Mouse (Mus musculus) 416B (cell line): ENCODE data around the gene Aktip.

Experiments
- DNase-seq: peaks from one replicate; pipeline ENCODE4 v3.0.0; 2011; ENCODE audit warnings: low read depth

Aktip gene

DNA sequence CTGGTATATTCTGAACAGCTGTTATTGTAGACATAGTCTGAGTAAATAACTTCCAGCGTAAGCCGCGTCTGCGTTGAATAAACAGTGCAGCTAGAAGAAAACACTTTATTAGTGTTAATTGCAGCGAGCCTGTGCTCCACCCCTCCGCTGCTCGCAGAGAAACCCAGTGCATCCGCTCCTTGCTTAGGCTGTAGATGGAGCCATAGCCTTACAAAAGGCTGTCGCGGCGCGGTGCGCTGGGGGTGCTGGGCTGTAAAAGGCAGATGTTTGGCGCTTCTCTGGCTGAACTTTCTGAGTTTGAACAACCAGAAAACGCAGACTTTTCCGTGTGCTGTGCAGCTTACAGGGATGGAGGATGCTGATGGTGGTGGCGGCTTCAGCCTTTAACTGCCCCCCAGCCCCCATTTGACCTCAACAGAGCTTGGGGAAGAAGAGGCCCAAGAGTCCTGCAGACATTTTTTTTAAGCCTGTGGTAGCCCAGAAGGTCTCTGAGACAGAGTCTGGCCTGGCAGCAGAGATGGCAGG lies 8.9 kb downstream of the Aktip start:
- DNase-seq = peak; percentile 54

DNA sequence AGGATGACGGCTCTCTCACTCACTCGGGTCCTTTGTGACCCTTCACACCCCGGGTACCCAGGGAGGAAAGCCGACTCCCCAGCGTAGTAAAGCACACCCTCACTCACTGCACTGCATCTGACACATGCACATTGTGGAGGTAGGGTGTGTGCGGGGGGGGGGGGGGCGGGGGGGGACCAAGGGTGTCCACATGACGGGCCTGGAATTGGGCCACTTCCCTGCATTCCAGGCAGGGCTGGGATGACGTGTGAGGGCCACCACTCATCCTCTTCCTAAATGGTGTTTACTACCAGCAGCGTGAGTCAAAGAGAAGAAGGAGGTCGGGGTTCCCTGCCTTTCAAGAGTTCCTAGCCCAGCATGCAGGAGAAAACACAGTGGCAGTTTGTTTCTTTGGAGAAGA lies 11.6 kb downstream of the Aktip start:
- DNase-seq = no peak

DNA sequence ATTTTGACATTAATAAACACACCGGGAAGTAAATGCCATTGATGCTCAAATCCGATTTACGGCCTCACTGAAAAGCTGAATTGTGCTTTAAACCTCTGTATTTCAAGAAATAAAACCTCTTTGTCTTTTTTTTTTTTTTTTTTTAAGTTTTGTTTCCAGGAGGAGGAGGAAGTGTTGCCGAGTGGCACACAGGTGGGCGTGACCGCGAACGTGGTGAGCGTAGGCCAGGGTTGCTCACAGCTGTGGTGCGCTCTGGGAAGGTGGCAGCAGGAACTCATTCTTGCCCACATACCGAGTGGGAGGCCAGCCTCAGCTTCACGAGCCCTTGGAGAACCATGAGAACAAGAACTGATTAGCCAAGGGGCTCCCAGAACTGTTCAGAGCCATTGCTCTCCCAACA lies 13.4 kb downstream of the Aktip start:
- DNase-seq = no peak

DNA sequence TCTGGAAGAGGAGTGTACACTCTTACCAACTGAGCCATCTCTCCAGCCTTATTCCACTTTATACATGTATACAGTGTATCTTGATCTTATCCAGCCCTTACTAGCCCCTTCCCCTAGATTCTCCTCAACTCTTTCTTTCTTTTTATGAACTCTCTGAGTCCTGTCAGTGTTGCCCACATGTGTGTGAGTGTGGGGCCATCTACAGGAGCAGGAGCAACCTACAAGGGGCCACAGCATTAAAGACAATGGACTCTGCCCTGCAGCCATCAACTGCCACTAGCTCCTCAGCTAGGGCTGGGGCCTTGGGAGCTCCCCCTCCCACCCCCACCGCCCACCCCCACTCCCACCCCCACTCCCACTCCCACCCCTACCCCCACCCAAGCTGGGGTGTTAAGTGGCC lies 22.1 kb downstream of the Aktip start:
- no peak for DNase-seq

DNA sequence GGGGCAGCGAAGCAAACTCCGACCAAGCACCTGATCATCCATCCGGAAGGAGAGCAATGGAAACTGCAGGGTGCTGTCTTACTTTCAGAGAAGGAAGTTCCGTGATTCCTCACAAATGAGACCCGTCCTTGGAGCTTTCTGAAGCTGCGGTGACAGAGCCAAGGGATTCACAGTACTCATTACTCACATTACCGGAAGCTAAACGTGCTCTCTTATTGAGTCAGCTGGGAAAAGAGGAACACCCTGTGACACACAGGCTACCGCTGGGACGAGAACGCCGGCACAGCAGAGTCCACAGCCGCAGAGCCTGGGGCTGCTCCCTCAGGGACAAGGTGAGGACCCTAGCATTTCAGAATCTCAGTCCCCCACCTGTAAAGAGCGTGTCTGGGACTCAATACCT lies 23.6 kb downstream of the Aktip start:
- DNase-seq = no peak

DNA sequence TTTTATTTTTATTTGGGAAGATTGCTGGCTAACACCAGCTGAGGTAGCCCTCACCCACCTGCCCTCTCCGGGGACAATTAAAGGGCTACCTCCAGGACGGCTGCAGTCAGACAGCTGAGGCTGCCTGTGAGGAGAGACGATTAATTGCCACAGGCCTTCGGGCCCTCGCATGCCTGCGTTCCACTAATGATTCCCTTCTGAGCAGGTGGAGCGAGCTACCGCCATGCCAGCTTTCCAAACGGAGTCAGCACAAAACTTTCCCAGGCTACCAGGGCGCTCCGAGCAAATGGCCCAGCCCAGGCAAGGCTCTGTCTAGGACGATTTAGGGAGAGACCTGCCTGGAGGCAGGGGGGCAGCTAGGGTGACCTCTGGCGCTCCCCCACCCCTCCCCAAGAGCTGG lies 28.2 kb downstream of the Aktip start:
- no peak for DNase-seq

DNA sequence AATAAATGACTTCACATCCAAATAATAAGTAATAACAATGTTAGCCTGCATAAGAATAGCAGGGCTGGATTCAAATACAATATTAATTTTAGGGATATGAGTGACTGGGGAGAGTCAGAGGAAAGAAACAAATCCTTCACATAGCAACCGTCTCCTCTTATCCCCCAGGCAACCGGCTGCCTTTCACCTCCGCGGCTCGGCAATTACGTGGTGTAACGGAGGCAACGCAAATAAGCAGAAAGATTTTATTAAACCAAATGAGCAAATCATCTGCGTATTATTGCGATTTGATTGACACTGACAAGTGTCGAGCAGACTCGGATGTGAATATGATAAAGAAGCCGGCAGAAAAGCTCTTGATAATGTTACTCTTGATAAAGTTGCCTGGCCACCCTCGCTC lies 28.9 kb downstream of the Aktip start:
- DNase-seq = no peak

DNA sequence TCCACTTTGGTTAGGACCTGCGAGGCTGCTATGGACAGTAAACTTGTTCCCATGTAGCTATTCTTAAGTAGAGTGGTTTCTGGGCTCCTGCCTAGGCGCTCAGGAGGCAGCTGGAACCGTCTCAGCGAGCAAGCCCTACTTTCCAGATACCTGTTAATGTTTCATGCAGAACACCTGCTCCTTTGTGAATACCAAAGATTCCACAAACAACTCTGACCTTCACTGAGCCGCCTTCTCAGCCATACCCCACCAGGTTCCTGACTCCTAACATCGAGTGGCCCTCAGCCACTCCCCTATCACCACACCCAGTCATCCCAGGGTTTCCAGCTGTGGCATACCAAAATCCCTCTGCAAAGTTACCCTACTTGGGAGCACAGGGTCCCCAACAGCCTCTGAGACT lies 29.6 kb downstream of the Aktip start:
- no peak for DNase-seq

DNA sequence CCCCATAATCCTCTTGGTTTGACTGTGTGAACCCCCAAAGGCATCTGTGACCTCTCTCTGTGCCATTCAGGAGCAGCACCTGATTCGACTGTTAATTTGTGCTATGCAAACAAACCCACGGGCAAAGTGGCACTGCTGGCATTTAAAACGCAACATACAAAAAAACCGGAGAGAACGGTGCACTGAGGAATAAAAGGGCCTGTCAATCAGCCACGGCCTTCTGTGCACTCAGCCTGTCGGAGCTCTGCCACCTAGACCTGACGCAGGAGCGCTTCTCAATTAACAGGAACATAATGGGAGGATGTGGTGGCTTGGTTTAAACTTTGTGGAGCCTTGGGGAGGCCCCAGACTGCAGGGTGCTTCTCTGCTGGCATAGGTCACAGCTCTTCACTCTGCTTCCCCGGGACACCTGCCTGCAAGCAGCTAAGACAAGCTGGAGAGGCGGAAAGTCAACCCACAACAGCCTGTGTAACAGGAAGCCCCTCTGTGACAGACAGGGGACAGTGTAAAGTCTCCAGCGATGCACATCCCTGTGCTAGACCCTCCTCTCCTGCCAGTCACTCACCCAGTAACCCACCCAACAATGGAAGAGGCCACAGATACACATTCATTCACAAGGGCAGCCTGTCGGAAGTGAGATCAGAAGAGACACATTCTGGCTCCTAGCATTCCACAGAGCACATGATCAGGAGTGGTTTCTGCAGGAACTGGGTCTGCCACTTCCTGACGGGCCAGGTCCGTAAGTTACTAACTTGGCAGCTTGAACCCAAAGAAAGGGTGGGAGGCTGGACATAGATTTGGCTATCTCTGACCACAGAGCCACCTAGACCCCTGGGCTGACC lies 39.6 kb downstream of the Aktip start:
- DNase-seq = peak; percentile 50

DNA sequence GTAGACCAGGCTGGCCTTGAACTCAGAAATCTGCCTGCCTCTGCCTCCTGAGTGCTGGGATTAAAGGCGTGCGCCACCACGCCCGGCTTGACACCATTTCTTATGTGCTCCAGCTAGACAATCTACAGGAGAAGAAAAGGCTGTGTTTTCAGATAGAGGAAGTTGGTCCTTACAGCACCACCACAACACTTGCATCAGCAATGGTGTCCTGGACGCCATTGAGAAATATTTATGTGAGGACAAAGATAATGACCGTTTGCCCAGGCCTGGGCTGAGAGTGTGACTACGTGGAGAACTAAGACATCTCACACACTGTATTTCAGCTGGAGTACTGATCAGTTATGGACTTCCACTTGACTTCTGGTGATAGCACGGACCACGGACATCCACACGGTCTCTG lies 41.2 kb downstream of the Aktip start:
- DNase-seq = peak; percentile 51

DNA sequence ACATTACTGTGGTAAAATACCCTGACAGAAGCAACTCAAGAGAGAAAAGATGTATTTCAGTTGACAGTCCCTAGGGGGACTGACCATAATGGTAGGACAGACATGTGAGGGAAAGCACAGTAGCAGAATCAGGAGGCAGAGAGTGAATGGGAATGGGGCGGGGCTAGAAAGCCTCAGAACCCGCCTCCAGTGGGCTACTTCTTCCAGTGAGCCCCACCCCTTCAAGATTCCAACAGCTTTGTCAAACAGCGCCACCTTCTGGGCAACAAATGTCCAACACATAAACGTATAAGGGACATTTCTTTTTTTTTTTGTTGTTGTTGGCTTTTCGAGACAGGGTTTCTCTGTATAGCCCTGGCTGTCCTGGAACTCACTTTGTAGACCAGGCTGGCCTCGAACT lies 45.2 kb downstream of the Aktip start:
- peak; percentile 84 for DNase-seq

DNA sequence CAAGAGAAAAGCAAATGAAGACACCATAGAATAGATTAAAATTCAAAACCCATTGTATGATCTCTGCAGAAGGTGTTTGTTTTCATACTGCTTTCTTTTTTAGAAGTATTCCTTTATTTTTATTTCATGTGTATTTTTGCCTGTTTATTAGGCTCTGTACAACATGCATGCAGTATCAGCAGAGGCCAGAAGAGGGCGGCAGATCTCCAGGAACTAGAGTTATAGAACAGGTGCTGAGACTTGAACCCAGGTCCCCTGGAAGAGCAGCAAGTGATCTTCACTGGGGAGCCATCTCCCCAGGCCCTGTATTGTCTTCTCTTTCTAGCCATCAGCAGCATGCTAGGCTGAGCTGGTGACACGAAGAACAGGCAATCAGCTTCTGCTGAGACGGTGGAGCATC lies 45.9 kb downstream of the Aktip start:
- DNase-seq = no peak

DNA sequence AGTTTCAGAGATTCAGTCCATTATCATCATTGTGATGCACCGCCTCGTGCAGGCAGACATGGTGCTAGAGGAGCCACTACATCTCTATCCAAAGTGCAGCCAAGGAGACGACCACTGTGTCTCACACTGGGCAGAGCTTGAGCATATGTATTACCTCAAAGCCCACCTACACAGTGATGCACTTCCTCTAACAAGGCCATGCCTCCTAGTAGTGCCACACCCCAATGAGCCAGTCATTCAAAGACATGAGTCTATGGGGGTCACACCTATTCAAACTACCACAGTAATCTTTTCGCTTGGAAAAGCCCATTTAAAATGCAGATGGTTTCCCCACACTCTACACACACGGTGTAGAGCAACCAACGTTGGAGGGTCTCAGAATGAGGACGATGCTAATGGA lies 48.2 kb downstream of the Aktip start:
- DNase-seq = no peak

DNA sequence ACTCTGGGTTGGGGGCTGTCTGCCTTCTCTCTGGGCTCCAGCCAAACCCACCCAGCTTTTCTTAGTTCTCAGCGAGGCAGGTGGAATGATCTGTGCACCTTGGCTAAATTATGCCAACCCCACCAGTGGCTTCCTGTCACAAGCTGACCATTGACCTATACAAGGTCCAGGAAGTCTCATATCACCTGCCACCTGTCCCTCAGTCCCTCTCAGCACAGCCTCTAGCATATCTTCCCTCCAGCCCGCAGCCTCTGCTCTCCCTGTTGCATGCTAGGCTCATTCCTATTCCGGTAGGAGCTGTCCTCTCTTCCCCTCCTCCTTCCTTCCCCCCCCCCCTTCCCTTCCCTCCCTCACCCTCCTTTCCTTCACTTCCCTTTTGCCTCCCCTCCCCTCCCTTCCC lies 50.5 kb downstream of the Aktip start:
- DNase-seq = no peak

DNA sequence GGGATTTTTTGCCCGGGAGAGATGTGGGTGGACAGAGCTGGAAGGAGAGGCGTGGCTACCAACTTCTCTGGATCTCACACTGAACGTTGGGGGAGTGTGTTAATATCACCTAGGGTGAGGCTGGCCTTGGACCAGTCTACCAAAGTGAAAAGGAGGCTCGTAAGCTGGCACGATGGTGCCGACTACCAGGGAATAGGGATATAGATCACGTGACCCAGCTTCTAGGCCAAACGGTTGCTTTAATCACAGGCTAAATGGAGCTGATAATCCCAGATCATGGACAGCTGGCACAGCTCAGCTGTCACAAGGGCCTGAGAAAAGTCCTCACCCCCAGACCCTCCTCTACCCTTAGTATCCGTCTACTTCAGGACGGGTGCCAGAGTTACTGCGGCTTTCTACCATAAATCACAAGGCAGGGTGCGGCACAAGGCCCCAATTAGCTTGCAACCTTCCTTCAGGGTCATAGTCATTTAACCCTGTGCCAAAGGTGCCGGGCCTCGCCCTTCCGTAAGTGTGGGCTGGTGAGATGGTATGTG lies 51.1 kb downstream of the Aktip start:
- DNase-seq = peak; percentile 47

DNA sequence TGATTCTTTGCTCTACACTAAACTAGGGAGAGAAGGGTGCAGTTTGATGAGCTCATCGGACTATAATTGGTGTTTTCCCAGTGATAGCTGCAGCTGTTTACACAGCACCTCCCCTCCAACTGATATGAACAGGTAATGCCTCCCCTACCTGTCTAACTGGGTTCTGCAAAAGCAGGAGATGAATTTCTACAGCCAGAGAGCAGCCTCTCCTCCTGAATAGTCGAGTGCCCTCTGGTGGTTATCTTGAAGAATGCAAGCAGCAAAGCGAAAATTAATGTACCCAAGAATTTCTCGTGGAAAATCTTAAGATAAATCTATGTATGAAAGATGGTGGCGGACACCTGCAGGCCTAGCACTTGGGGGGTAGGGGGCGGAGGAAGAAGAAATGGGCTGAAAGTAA lies 52.1 kb downstream of the Aktip start:
- DNase-seq = peak; percentile 70

DNA sequence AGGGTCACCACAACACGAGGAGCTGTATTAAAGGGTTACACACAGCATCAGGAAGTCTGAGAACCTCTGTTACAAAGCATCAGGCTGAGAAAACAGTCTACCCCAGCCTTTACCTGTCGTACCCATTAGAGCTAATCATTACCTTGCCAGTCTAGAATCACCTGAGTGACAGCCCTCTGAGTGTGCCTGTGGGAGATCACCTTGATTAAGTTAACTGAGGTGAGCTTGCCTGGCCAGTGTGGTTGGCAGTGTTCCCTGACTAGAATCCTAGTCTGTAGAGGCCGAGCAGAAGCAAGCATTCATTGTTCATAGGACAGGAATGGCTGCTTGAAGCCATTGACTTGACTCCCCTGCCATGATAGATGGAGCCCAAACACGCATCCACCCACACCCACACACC lies 58.9 kb downstream of the Aktip start:
- no peak for DNase-seq

DNA sequence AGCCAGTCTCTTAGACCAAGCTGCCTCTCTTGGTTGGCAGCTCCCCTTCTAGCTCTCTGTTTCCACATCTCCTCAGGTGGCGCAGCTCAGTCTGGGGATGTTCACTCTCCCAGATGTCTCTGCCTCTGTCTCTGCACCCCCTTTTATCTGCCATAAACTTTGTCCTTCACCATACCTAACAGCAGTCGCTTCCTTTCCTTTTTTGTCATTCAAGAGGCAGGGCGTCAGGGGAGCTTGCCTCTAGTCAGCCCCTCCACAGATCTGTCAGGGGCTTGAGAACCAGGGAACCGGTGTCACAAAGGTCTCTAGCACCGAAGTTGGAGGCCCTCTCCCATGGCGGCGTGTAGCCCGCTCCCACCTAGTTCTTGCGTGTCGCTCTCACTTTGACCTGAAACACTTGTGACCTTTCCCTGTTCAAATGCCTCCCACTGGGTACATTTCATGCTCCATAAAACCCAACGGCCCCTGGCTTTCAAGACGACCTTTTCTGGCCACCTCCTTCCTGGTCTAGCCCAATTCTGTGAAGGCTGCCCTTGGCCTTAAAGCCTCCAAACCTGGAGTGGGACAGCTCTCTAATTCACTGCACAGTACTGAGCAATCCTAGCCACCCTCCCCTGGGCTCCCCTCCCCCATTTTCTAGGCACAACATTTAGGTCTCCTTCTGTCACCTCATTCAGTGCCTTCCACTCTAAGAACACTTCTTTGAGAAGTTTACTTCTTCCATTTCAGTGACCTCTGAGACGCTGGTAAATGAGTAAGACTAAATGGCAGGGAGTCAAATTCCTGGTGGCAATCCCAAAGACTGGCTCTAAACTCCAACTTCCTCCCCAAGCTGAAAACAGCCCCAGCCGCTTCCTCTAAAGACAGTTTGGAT lies 64.2 kb downstream of the Aktip start:
- DNase-seq = no peak

DNA sequence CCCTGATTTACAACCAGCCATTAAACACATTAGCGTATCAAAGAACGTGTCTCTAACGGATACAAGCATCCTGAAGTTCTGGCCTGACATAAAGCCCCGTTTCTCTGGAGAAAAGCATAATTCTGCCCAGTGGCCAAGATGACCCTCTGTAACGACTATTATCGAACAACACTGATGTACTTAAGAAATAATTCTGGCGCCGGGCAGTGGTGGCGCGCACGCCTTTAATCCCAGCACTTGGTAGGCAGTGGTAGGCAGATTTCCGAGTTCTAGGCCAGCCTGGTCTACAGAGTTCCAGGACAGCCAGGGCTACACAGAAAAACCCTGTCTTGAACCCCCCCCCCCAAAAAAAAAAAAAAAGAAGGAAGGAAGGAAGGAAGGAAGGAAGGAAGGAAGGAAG lies 65.1 kb downstream of the Aktip start:
- no peak for DNase-seq

DNA sequence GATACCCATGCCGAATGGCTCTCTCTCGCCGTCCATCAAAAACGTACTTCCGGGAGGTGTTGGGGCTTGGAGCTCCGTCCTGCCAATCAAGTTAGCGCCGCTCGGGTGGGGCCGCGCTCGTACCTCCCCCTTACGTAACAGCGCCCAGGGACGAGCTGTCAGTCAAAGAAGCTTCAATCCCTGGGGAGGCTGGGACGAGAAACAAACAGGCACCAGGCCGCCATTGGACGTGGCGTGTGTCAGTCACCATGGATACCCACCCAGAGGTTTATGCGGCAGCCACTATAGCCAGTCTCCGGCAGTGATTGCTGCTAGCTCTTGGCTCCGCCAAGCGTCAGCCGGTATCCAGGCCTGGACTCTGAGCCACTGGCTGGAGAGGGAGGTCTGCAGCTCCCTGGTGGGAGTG lies 65.7 kb downstream of the Aktip start:
- peak; percentile 100 for DNase-seq

DNA sequence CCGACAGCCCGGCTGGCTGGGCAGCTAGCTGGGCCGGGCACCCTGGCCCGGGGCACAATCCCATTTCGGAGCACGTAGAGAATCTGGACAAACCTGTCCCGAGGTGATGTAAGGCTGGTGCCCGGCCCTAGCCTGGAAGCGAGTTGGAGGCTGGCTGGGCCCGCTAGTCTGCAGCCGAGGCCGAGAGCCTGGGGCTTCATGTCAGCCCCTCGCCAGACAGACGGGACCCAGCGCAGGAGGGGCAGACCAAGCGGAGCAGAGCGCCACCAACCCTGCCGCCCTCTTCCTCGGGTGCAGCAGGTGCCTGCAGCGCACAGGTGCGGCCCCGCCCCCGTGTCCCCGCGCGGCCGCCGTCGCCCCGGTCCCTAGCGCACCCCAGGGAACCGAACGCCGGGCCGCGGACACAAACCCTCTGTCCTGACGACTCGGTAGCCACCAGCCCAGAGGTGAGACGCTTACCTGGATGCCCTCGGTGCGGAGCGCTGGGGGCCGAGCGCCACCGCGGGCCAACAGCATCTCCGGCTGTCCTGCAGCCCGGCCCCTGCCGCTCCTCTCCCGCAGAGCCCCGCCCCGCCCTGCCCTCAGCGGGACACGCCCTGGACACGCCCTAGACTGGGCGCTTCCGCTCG lies 66.2 kb downstream of the Aktip start:
- no peak for DNase-seq

DNA sequence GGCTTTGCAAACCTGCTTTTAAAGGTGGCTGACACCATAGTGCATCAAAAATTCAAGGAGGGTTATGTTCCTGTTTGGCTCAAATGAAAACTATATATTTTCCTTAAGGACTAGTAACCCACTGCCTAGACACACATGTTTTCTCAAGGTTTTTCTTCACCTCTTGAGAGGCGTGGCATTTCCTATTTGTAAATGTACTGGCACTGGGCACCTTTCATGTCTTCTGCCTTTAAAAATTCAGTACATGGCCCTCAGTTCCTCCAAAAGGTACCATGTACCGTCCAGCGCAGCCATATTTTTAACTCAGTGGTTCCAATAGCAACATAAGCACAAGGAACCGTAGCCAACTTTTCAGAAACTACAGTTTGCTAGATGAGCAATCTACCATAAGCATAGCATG lies 67.0 kb downstream of the Aktip start:
- DNase-seq = no peak
